Mouse (Mus musculus): ENCODE results near the gene Tarbp1. TPM values are rescaled to one million over a fixed set of nuclear protein-coding genes. Genes with fewer than 3 reads are reported as not detected.

Gene Tarbp1
- polyA plus RNA-seq, 1 experiment from 2014 or later, result 3.5 TPM

DNA sequence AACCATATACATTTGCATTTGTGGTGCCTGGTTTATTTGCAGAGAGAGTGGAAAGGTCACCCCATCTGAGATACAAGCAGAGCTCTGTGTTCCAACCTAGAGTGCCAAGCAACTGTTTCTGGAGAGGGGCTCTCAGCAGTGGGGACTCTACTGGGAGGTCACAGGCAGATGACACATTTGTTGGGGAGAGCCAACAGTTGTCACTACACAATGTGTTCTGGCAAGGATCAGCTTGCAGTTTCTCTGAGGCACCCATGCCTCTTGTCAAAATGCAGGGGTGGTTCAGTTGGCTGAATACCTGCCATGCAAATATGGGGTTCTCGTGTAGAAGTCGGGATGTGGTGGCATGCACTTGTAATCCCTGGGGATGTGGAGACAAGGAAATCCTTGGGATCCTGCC, 33.4 kb upstream of the Tarbp1 start:
- H3K27me3 ChIP-seq, result no peaks in the 10 kb centered on the region
- H3K9ac ChIP-seq (replicated peaks), result no peak overlapping the region
- ATAC-seq (ENCODE audit: insufficient number of reproducible peaks, insufficient read depth, low FRiP score, low TSS enrichment, low read depth), result no peak
- no peaks in the 10 kb centered on the region for H3K9me3 ChIP-seq
- H3K4me1 ChIP-seq (replicated peaks), result no peaks in the 10 kb centered on the region
- no peak overlapping the region for H3K27ac ChIP-seq
- H3K4me3 ChIP-seq (replicated peaks), result no peak overlapping the region
- 94% methylated on average over 2 of the region's 2 CpGs for WGBS
- H3K4me2 ChIP-seq, result no peak overlapping the region
- H3K36me3 ChIP-seq, result no peaks in the 10 kb centered on the region

DNA sequence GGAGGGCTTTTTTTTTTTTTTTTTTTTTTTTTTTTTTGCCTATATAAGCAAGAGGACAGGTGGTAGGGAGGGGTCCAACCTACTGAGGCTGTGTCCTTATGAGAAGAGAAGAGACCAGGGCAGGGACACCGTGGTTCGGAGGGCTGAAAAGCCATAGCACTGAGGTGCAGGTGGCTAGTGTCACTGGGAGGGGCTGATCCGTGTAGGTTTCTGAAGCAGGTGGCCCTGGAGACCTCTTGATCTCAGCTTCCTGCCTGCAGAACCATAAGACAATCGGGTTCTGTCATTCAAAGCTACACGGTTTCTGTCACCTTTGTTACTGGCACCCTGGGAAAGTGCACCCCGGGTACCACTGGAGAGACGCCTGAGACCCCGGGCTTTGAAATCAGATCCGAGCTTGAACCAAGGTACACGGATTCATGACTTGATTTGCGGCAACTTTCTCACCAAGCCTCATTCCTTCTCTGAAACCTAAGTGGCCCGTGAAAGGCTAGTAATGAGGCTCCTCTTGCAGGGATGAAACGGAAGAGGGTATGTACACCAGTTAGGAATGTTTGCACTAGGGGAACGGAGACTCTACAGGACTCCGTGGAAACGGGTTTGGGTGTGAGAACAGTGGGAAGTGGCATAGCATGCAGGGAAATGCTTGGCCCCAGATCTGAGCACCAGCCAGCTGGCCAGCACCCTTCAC, 29.8 kb upstream of the Tarbp1 start:
- WGBS, result 60% methylated on average over 16 of the region's 16 CpGs

GRCm38 (mm10) chr8:126502722-126503121, 27.9 kb upstream of the Tarbp1 start:
- Histone ChIP-seq H3K36me3 (no peaks in the 10 kb centered on the region), H3K4me1 (replicated peaks) (peaks cover 9% of the 10 kb centered on the region), H3K27me3 (no peaks in the 10 kb centered on the region), H3K4me2 (no peak overlapping the region), H3K27ac (no peak overlapping the region), H3K9ac (replicated peaks) (no peak overlapping the region), H3K9me3 (no peaks in the 10 kb centered on the region), H3K4me3 (replicated peaks) (no peak overlapping the region)
- WGBS, result 50% methylated on average over 2 of the region's 2 CpGs
- no peak for ATAC-seq (ENCODE audit: insufficient number of reproducible peaks, insufficient read depth, low FRiP score, low TSS enrichment, low read depth)

More for the DNA sequence above, 29.8 kb upstream of the Tarbp1 start:
- no peaks in the 10 kb centered on the region for H3K27me3 ChIP-seq
- H3K9ac ChIP-seq (replicated peaks), result no peak overlapping the region
- no peaks in the 10 kb centered on the region for H3K36me3 ChIP-seq
- ATAC-seq (ENCODE audit: insufficient number of reproducible peaks, insufficient read depth, low FRiP score, low TSS enrichment, low read depth), result no peak
- no peaks in the 10 kb centered on the region for H3K4me1 ChIP-seq (replicated peaks)
- no peaks in the 10 kb centered on the region for H3K9me3 ChIP-seq
- H3K4me3 ChIP-seq (replicated peaks), result no peak overlapping the region
- H3K27ac ChIP-seq, result no peak overlapping the region
- no peak overlapping the region for H3K4me2 ChIP-seq

DNA sequence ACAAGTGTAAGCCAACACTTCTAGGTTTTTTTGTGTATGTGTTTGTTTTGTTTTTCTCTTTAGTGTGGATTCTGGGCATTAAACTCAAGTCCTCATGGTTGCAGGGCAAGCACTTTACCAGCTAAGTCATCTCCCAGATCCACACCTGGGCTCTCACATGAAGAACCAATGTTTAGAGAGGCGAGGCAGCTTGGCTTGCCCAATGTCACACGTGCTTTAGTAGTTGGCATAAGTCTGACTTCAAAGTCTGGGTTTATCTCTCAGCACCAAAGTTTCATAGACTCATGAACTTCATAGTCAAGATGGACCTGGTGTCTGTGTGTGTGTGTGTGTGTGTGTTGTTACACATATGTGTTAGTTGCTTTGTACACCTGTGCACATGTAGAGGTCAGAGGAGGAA, 24.5 kb upstream of the Tarbp1 start:
- no peaks in the 10 kb centered on the region for H3K36me3 ChIP-seq
- H3K4me1 ChIP-seq (replicated peaks), result peaks cover 12% of the 10 kb centered on the region
- 94% methylated on average over 2 of the region's 2 CpGs for WGBS
- no peaks in the 10 kb centered on the region for H3K27me3 ChIP-seq
- H3K4me2 ChIP-seq, result no peak overlapping the region
- no peak overlapping the region for H3K27ac ChIP-seq
- no peak overlapping the region for H3K9ac ChIP-seq (replicated peaks)
- no peak for ATAC-seq (ENCODE audit: insufficient number of reproducible peaks, insufficient read depth, low FRiP score, low TSS enrichment, low read depth)
- H3K9me3 ChIP-seq, result no peaks in the 10 kb centered on the region
- no peak overlapping the region for H3K4me3 ChIP-seq (replicated peaks)

GRCm38 (mm10) chr8:126498465-126498864, 23.6 kb upstream of the Tarbp1 start:
- 79% methylated on average over 6 of the region's 6 CpGs for WGBS
- no peak for ATAC-seq (ENCODE audit: insufficient number of reproducible peaks, insufficient read depth, low FRiP score, low TSS enrichment, low read depth)

DNA sequence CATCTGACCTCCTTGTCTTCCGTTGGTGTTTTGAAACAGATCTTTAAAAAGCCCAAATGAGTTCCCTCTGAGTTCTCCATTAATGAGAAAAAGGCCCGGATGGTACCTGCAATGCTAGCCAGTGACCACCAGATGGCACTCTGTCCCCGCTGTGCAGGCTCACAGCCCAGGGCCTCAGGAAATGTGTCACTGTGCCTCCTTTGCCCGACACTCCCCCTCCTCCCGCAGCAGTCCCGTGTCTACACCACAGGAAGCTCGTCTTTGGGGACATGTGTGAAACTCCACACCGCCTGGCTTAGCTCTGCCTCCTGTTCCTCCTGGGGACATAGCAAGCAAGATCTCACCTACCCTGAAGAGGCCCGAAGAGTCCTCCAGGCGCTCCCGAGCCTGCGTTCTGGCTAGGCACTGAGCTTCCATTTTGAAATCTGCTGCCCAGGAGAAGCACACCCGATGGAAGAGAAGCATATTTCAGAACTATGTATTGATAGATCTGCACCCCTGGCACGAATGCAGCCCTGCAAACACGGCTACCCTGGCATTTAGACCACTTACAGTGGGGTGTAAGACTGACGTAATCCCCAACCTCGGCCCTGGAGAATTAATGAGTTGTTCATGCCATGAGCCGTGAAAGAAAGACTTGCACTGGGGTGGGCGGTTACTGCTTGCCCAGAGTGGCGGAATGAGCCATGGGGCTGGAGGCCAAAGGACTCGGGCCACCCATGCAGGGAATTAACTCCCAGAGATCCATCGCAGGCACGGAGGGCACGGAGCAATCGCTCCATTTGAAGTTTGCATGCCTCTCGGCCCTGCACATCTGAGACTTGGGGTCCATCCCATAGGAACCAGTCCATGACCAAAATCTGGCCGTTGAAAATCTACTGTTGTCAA, 22.9 kb upstream of the Tarbp1 start:
- 22% methylated on average over 27 of the region's 27 CpGs for WGBS

More at GRCm38 (mm10) chr8:126498465-126498864, 23.6 kb upstream of the Tarbp1 start:
- Histone ChIP-seq H3K27me3 (no peaks in the 10 kb centered on the region), H3K9me3 (no peaks in the 10 kb centered on the region), H3K27ac (peak overlapping the region; percentile 79; the same call in 1 of the 2 replicates), H3K4me3 (replicated peaks) (no peak overlapping the region), H3K4me2 (0 out of 2 replicates have a peak overlapping the region, but pooled peaks have one; percentile 59), H3K4me1 (replicated peaks) (peaks cover 12% of the 10 kb centered on the region), H3K9ac (replicated peaks) (no peak overlapping the region), H3K36me3 (no peaks in the 10 kb centered on the region)

GRCm38 (mm10) chr8:126496915-126497314, 22.1 kb upstream of the Tarbp1 start:
- H3K27ac ChIP-seq, result no peak overlapping the region
- no peaks in the 10 kb centered on the region for H3K9me3 ChIP-seq
- H3K4me3 ChIP-seq (replicated peaks), result no peak overlapping the region
- H3K9ac ChIP-seq (replicated peaks), result no peak overlapping the region
- WGBS, result 82% methylated on average over 5 of the region's 5 CpGs
- H3K4me2 ChIP-seq, result no peak overlapping the region
- H3K27me3 ChIP-seq, result no peaks in the 10 kb centered on the region
- H3K4me1 ChIP-seq (replicated peaks), result peaks cover 12% of the 10 kb centered on the region
- ATAC-seq (ENCODE audit: insufficient number of reproducible peaks, insufficient read depth, low FRiP score, low TSS enrichment, low read depth), result peak; percentile 18; the same call in 1 of the 2 replicates
- H3K36me3 ChIP-seq, result no peaks in the 10 kb centered on the region

More for the DNA sequence above, 22.9 kb upstream of the Tarbp1 start:
- no peaks in the 10 kb centered on the region for H3K36me3 ChIP-seq
- H3K4me3 ChIP-seq (replicated peaks), result peak overlapping the region; percentile 36
- ATAC-seq (ENCODE audit: insufficient number of reproducible peaks, insufficient read depth, low FRiP score, low TSS enrichment, low read depth), result peak; percentile 91
- H3K9ac ChIP-seq (replicated peaks), result peak overlapping the region; percentile 53
- H3K9me3 ChIP-seq, result no peaks in the 10 kb centered on the region
- peak overlapping the region; percentile 79 for H3K27ac ChIP-seq
- H3K4me2 ChIP-seq, result peak overlapping the region; percentile 59
- peaks cover 12% of the 10 kb centered on the region for H3K4me1 ChIP-seq (replicated peaks)
- no peaks in the 10 kb centered on the region for H3K27me3 ChIP-seq

DNA sequence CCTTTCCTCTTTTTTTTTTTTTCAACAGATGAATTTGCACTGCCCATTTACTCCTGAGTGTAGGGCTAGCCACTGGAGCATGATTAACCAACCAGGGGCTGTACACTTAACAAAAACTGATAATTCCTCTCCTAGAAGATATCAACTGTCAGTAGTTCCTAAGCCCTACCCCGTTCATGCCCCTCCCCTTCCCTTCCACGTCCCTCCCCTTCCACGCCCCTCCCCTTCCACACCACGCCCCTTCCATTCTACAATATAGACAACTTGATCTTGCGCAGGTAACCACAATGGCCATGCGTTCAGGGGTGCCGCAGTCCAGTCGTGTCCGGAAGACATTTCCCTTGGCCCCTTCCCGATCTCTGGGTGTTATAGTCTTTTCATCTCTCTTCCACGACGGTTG, 20.6 kb upstream of the Tarbp1 start:
- no peak overlapping the region for H3K9ac ChIP-seq (replicated peaks)
- peaks cover 12% of the 10 kb centered on the region for H3K4me1 ChIP-seq (replicated peaks)
- no peak overlapping the region for H3K4me2 ChIP-seq
- no peaks in the 10 kb centered on the region for H3K36me3 ChIP-seq
- no peak overlapping the region for H3K4me3 ChIP-seq (replicated peaks)
- H3K9me3 ChIP-seq, result no peaks in the 10 kb centered on the region
- no peaks in the 10 kb centered on the region; the same call in 1 of the 2 replicates for H3K27me3 ChIP-seq
- no peak overlapping the region for H3K27ac ChIP-seq
- 86% methylated on average over 12 of the region's 12 CpGs for WGBS
- ATAC-seq (ENCODE audit: insufficient number of reproducible peaks, insufficient read depth, low FRiP score, low TSS enrichment, low read depth), result no peak

- ATAC-seq (ENCODE audit: insufficient number of reproducible peaks, insufficient read depth, low FRiP score, low TSS enrichment, low read depth), result no peak
- no peak overlapping the region for H3K27ac ChIP-seq
- no peaks in the 10 kb centered on the region; the same call in 1 of the 2 replicates for H3K27me3 ChIP-seq
- H3K4me2 ChIP-seq, result no peak overlapping the region
- no peak overlapping the region for H3K4me3 ChIP-seq (replicated peaks)
- no peaks in the 10 kb centered on the region for H3K9me3 ChIP-seq
- peaks cover 12% of the 10 kb centered on the region for H3K4me1 ChIP-seq (replicated peaks)
- no peak overlapping the region for H3K9ac ChIP-seq (replicated peaks)
- WGBS, result 77% methylated on average over 15 of the region's 15 CpGs
- H3K36me3 ChIP-seq, result no peaks in the 10 kb centered on the region
Measured at GRCm38 (mm10) chr8:126494160-126495110, 19.6 kb upstream of the Tarbp1 start.

GRCm38 (mm10) chr8:126482938-126483337, 8.1 kb upstream of the Tarbp1 start:
- Histone ChIP-seq H3K36me3 (no peaks in the 10 kb centered on the region), H3K27me3 (no peaks in the 10 kb centered on the region), H3K27ac (no peak overlapping the region), H3K9me3 (no peaks in the 10 kb centered on the region), H3K4me3 (replicated peaks) (no peak overlapping the region), H3K9ac (replicated peaks) (no peak overlapping the region), H3K4me1 (replicated peaks) (no peaks in the 10 kb centered on the region; the same call in 1 of the 2 replicates), H3K4me2 (no peak overlapping the region)
- no peak for ATAC-seq (ENCODE audit: insufficient number of reproducible peaks, insufficient read depth, low FRiP score, low TSS enrichment, low read depth)
- WGBS, result 19% methylated on average over 5 of the region's 5 CpGs
